Mouse (Mus musculus): ENCODE measurements at regions not wholly inside any gene's neighbourhood (a gene's known extent, or its start where the extent isn't known, plus 50 kb on each side); places are given as distances from the start of the nearest gene placed in this dataset.

DNA sequence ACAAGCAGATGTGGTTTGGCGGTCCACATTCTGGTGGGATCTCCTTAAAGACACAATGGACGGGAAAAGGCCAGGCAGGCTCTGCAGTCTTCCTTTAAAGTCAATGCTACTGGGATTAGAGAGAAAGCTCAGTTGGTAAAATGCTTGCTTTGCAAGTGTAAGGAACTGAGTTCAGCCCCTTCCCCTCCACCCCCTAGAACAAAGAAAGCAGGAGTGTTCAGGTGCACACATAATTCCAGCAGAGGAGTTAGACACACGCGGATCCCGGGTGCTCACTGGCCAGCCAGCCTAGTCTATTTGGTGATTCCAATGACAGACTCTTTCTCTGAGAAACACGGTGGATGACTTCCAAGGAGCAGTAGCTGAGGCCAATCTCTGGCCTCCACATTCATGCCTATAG is 213.0 kb upstream of the Zfp64 start:
- TF ChIP-seq CTCF (IDR thresholded peaks at IDR 0.05; ENCODE audit: insufficient read depth, low read depth, low read length): no peak
- no peak for TF ChIP-seq POLR2A (IDR thresholded peaks at IDR 0.05; ENCODE audit: insufficient read depth, low read depth, low read length)

All from olfactory bulb, adult 2 months (tissue).